Mouse (Mus musculus) brain, embryonic 14.5 days (tissue): ENCODE measurements around the gene Slc22a12.

ENCODE experiments used
- CTCF ChIP-seq: fragments of 200-500 bp; IDR thresholded peaks from 2 replicates; pipeline ENCODE4 v1.5.1; 2012; ENCODE audit warnings: inconsistent platforms, mild to moderate bottlenecking, moderate library complexity, borderline replicate concordance; ENCODE audit not compliant: insufficient read depth, insufficient read length; ENCODE audit errors: extremely low read depth
- POLR2A ChIP-seq: fragments of 200-500 bp; IDR thresholded peaks from 2 replicates; pipeline ENCODE4 v1.6.1; 2012; ENCODE audit warnings: mild to moderate bottlenecking, inconsistent platforms, borderline replicate concordance; ENCODE audit not compliant: poor library complexity, insufficient read depth, insufficient read length, severe bottlenecking; ENCODE audit errors: extremely low read depth

DNA sequence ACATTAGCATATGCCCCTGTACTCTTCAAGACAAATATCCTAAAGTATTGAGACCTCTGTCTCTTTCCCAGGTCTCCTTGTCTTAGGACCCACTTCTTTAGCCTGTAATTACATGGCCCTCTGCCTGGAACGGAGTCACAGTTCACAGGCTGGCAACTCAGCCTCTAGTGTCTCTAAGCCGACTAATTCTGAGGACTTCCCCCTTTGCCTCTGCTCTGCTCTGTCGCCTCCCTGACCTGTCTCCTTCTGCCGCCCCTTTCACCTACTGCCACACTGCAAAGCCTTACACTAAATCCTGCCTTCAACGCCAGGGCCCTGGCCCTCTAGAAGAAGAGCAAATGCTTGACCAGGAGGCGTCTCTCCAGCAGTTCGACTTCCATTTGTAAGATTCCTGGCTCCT, 686 bp upstream of the Slc22a12 start:
- TF ChIP-seq POLR2A (no peak), CTCF (no peak)
